Mouse (Mus musculus) cortical plate, adult 2 months (tissue): Measurements from ENCODE around the gene Psmc5.

Source experiments
- CTCF ChIP-seq: fragments of 200-500 bp; IDR thresholded peaks from 2 replicates; pipeline ENCODE4 v1.5.1; 2011; ENCODE audit warnings: mild to moderate bottlenecking, control low read depth, low read length; ENCODE audit not compliant: insufficient read depth; ENCODE audit errors: extremely low read depth
- POLR2A ChIP-seq: fragments of 200-500 bp; IDR thresholded peaks from 2 replicates; pipeline ENCODE4 v1.6.1; 2011; ENCODE audit warnings: mild to moderate bottlenecking, low read length, control low read depth; ENCODE audit not compliant: insufficient read depth; ENCODE audit errors: extremely low read depth

DNA sequence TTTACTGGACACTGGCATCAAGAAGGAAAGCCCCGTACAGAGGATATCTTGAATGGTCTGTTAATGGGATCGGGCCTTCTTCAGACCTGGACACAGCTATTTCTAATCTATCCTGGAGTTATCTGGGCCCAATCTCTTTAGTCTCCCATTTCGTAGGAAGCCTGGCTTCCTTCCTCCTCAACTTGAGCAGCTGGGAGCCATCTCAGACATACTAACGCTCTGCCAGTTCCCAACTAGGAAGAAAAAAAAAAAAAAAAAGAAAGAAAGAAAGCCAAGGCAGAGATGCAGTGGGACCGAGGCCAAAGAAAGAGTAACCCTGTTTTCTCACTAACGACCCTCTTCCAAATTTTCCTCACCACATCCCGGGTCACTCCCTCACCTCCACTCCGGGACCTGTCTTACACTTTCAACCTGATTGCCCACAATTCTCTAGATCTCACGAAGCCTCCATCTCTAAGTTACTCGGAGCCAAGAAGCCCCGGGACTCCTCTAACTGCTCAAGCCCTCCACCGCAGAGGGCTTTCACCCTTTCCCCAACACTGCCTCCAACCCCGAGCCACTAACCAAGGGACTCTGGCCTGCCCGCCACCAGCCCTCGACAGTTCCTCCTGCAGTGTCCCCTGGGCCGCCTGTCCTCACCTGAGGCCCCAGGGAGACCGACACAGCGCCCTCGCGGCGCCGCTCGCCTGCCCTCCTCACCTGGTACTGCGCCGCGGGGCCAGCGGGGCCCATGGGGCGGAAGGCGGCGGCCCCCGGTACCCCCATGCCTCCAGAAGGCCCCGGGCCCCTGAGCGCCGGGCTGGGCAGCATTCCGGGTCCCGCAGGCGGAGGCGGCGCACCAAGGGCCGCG lies 16.1 kb downstream of the Psmc5 start:
- TF ChIP-seq POLR2A (no peak), CTCF (no peak)
